Mouse (Mus musculus) small intestine, adult 2 months (tissue): ENCODE measurements at regions not wholly inside any gene's neighbourhood (a gene's known extent, or its start where the extent isn't known, plus 50 kb on each side); places are given as distances from the start of the nearest gene placed in this dataset.

Source experiments
- CTCF ChIP-seq: fragments of 200-500 bp; IDR thresholded peaks from 2 replicates; pipeline ENCODE4 v1.5.1; 2012; ENCODE audit warnings: low read depth, mild to moderate bottlenecking, control low read depth, inconsistent platforms, low read length, moderate library complexity, mixed read lengths; ENCODE audit not compliant: insufficient replicate concordance, insufficient read length; ENCODE audit errors: extremely low read depth
- POLR2A ChIP-seq: fragments of 200-500 bp; IDR thresholded peaks from 2 replicates; pipeline ENCODE4 v1.6.1; 2012; ENCODE audit warnings: low read depth, mild to moderate bottlenecking, control low read depth, inconsistent platforms, low read length, moderate library complexity

DNA sequence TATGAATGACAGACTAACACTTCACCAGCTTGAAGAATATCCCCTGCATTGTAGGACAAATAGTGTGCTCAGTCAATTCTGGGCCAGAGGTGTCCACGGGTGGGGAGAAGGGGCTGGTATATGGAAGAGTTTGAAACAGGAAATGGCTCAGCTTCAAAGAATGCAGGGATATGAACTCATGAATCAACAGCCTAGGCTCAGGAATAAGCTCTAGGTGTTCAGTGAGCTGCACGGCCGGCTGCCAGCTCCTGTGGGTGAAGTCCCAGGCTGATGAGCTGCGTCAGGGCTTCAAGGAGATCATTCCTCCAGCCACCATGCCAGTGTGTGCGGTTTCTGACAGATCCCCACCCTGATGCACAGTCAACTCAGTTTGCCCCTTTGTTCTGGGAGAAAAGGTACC lies 98.8 kb upstream of the Bmp2k start:
- TF ChIP-seq CTCF (no peak), POLR2A (no peak)
